Mouse (Mus musculus): ENCODE measurements around the gene Fam129c. TPM values are rescaled to one million over a fixed set of nuclear protein-coding genes. Genes with fewer than 3 reads are reported as not detected.

Gene Fam129c
- polyA plus RNA-seq, 2 experiments: 0.56 to 1.1 TPM

- H3K9ac ChIP-seq (replicated peaks): no peak overlapping the region
- H3K4me2 ChIP-seq (ENCODE audit: low read depth): no peak overlapping the region
- H3K27me3 ChIP-seq (ENCODE audit: control insufficient read depth, insufficient read depth, low read length): peaks cover 14% of the 10 kb centered on the region
- H3K4me1 ChIP-seq (replicated peaks; ENCODE audit: control insufficient read depth in 2 of 2, insufficient read depth in 2 of 2, low read length in 1 of 2): peaks cover 9 to 15% of the 10 kb centered on the region in 2 experiments; a peak in 3 of 4 replicates
- TF ChIP-seq EP300 (IDR thresholded peaks at IDR 0.05; ENCODE audit: low read depth): no peak
- peak; percentile 94 for TF ChIP-seq CTCF (IDR thresholded peaks at IDR 0.05; ENCODE audit: low read depth)
- no peak for ATAC-seq (ENCODE audit: insufficient read depth)
- no peaks in the 10 kb centered on the region for H3K36me3 ChIP-seq (replicated peaks; ENCODE audit: control insufficient read depth, insufficient read depth, low read depth)
- no peak overlapping the region for H3K4me3 ChIP-seq (ENCODE audit: insufficient read depth in 1 of 2, low read depth in 2 of 2, low read length in 2 of 2)
- H3K27ac ChIP-seq: no peak overlapping the region
- peak; percentile 39 to 66 (median 41) for DNase-seq (ENCODE audit: low read depth in 3 of 3, low spot score in 3 of 3)
- WGBS (ENCODE audit: insufficient replicate concordance): 3% methylated on average over 15 of the region's 15 CpGs
- no peaks in the 10 kb centered on the region; the same call in 1 of the 2 replicates for H3K9me3 ChIP-seq (ENCODE audit: control insufficient read depth, low read length)
Measured at GRCm38 (mm10) chr8:71561401-71561800, 36.0 kb upstream of the Fam129c start.

DNA sequence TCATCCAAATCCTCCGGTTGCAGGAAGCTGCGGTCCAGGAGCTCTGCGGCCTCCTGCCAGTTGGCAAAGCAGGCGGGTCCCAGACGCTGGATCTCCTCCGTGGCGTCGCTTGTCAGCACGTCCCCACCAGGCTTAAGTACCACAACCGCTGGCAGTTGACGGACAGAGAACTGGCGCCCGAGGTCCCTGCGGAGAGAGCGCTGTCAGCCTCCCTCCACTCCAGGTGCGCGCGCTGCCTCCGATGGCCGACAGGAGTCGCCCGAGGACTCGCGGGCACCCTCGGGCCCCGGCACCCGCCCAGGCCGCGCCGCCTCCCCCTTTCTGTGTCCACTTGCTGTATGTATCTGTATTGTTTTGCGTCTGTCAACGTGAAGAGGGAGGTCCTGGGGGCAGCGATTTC lies 34.7 kb upstream of the Fam129c start:
- peak in 2 of 3 experiments; percentile 26 to 29 for DNase-seq (ENCODE audit: low read depth in 3 of 3, low spot score in 3 of 3)
- Histone ChIP-seq H3K4me2 (ENCODE audit: low read depth) (peak overlapping the region; percentile 37), H3K27ac (no peak overlapping the region), H3K4me1 (replicated peaks; ENCODE audit: control insufficient read depth in 2 of 2, insufficient read depth in 2 of 2, low read length in 1 of 2) (peaks cover 9 to 15% of the 10 kb centered on the region in 2 experiments; a peak in 3 of 4 replicates), H3K4me3 (ENCODE audit: insufficient read depth in 1 of 2, low read depth in 2 of 2, low read length in 2 of 2) (no peak overlapping the region; a peak in 1 of 4 replicates), H3K36me3 (replicated peaks; ENCODE audit: control insufficient read depth, insufficient read depth, low read depth) (no peaks in the 10 kb centered on the region), H3K27me3 (ENCODE audit: control insufficient read depth, insufficient read depth, low read length) (peaks cover 14% of the 10 kb centered on the region), H3K9me3 (ENCODE audit: control insufficient read depth, low read length) (no peaks in the 10 kb centered on the region; the same call in 1 of the 2 replicates), H3K9ac (replicated peaks) (no peak overlapping the region)
- TF ChIP-seq EP300 (IDR thresholded peaks at IDR 0.05; ENCODE audit: low read depth): no peak
- peak; percentile 78 for TF ChIP-seq CTCF (IDR thresholded peaks at IDR 0.05; ENCODE audit: low read depth)
- peak; percentile 40 for ATAC-seq (ENCODE audit: insufficient read depth)
- WGBS (ENCODE audit: insufficient replicate concordance): under 1% methylated on average over 33 of the region's 33 CpGs

DNA sequence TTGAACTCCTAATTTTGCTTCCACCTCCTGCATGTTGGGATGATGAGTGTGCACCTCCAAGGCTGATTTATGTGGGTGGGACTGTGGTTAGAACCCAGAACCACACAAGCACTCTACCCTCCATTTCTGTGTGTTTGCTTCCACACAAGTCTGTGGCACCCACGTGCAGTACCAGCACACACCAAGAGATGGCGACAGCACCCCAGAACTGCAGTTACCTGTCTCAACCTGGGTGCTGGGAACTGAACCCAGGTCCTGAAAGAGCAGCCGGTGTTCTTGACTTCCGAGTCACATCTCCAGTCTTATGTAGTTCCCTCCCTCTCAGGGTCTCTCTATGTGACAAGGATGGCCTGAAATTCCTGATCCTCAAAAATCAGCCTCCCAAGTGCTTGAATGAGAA lies 33.5 kb upstream of the Fam129c start:
- Histone ChIP-seq H3K27ac (no peak overlapping the region), H3K4me3 (ENCODE audit: insufficient read depth in 1 of 2, low read depth in 2 of 2, low read length in 2 of 2) (no peak overlapping the region), H3K36me3 (replicated peaks; ENCODE audit: control insufficient read depth, insufficient read depth, low read depth) (no peaks in the 10 kb centered on the region), H3K4me2 (ENCODE audit: low read depth) (no peak overlapping the region), H3K4me1 (replicated peaks; ENCODE audit: control insufficient read depth in 2 of 2, insufficient read depth in 2 of 2, low read length in 1 of 2) (peaks cover 3 to 15% of the 10 kb centered on the region in 2 experiments; a peak in 3 of 4 replicates), H3K9ac (replicated peaks) (no peak overlapping the region), H3K9me3 (ENCODE audit: control insufficient read depth, low read length) (no peaks in the 10 kb centered on the region; the same call in 1 of the 2 replicates), H3K27me3 (ENCODE audit: control insufficient read depth, insufficient read depth, low read length) (peaks cover 6% of the 10 kb centered on the region)
- WGBS (ENCODE audit: insufficient replicate concordance): 71% methylated on average over 4 of the region's 4 CpGs
- no peak for ATAC-seq (ENCODE audit: insufficient read depth)
- TF ChIP-seq CTCF (IDR thresholded peaks at IDR 0.05; ENCODE audit: low read depth): peak; percentile 65
- TF ChIP-seq EP300 (IDR thresholded peaks at IDR 0.05; ENCODE audit: low read depth): no peak
- DNase-seq (ENCODE audit: low read depth in 3 of 3, low spot score in 3 of 3): no peak

DNA sequence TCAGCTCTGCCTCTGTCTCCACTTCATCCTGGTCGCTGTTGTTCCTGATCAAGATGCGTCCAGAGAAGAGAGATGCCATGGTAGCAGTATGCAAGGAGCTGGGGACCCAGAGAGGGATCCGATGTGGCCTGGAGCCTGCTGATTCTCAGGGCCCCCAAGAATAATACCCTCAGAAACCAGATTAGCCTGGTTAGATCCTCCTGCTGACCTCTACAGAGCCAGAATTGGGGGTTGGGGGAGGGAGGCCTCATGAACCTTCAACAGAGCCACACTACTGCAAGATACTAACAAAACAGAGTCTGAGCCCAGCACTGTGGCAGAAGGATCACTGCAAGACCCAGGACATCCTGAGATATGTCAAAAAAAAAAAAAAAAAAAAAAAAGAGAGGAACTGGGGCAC lies 30.9 kb upstream of the Fam129c start, which contains the start of gene Nxnl1:
Gene Nxnl1 (minus strand): TSS at position 101 of the 400 bp plus-strand sequence.
- H3K9ac ChIP-seq (replicated peaks): no peak within 1 kb of the TSS
- no peak for ATAC-seq (ENCODE audit: insufficient read depth)
- no peaks in the 10 kb centered on the region; the same call in 1 of the 2 replicates for H3K9me3 ChIP-seq (ENCODE audit: control insufficient read depth, low read length)
- H3K4me1 ChIP-seq (replicated peaks; ENCODE audit: control insufficient read depth in 2 of 2, insufficient read depth in 2 of 2, low read length in 1 of 2): peaks cover 3 to 7% of the 10 kb centered on the region in 2 experiments
- peaks cover 13% of the 10 kb centered on the region for H3K27me3 ChIP-seq (ENCODE audit: control insufficient read depth, insufficient read depth, low read length)
- no peak within 1 kb of the TSS for H3K27ac ChIP-seq
- H3K4me3 ChIP-seq (ENCODE audit: insufficient read depth in 1 of 2, low read depth in 2 of 2, low read length in 2 of 2): no peak within 1 kb of the TSS
- no peak for DNase-seq (ENCODE audit: low read depth in 3 of 3, low spot score in 3 of 3)
- H3K36me3 ChIP-seq (replicated peaks; ENCODE audit: control insufficient read depth, insufficient read depth, low read depth): no peaks in the 10 kb centered on the region
- 70% methylated on average over 3 of the region's 3 CpGs for WGBS (ENCODE audit: insufficient replicate concordance)
- H3K4me2 ChIP-seq (ENCODE audit: low read depth): no peak within 1 kb of the TSS
- TF ChIP-seq CTCF (IDR thresholded peaks at IDR 0.05; ENCODE audit: low read depth): no peak
- no peak for TF ChIP-seq EP300 (IDR thresholded peaks at IDR 0.05; ENCODE audit: low read depth)

DNA sequence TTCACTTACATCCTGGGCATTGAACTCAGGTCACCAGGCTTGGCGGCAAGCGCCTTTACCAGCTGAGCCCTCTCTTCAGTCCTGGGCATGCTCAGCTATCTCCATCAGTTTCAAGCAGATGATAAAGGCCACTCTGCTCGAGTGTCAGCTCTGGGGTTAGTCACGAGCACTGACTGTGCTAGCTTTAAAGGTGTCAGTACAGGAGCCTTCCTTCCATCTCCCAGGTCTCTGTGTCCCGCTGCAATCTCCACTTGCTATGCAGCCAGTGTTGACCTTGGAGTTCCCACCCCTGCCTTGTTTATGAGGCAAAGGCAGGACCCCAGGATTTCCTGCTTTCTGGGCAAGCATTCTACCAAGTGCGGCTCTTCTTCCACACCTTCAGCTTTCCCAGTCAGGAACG lies 29.9 kb upstream of the Fam129c start:
- DNase-seq (ENCODE audit: low read depth in 3 of 3, low spot score in 3 of 3): no peak
- H3K27me3 ChIP-seq (ENCODE audit: control insufficient read depth, insufficient read depth, low read length): peaks cover 10% of the 10 kb centered on the region
- no peak for TF ChIP-seq EP300 (IDR thresholded peaks at IDR 0.05; ENCODE audit: low read depth)
- TF ChIP-seq CTCF (IDR thresholded peaks at IDR 0.05; ENCODE audit: low read depth): no peak
- no peak for ATAC-seq (ENCODE audit: insufficient read depth)
- no peaks in the 10 kb centered on the region for H3K36me3 ChIP-seq (replicated peaks; ENCODE audit: control insufficient read depth, insufficient read depth, low read depth)
- H3K9ac ChIP-seq (replicated peaks): no peak overlapping the region
- WGBS (ENCODE audit: insufficient replicate concordance): 60% methylated on average over 7 of the region's 7 CpGs
- no peak overlapping the region for H3K4me2 ChIP-seq (ENCODE audit: low read depth)
- no peak overlapping the region for H3K27ac ChIP-seq
- no peak overlapping the region for H3K4me3 ChIP-seq (ENCODE audit: insufficient read depth in 1 of 2, low read depth in 2 of 2, low read length in 2 of 2)
- H3K9me3 ChIP-seq (ENCODE audit: control insufficient read depth, low read length): no peaks in the 10 kb centered on the region; the same call in 1 of the 2 replicates
- peaks cover 3 to 7% of the 10 kb centered on the region in 2 experiments for H3K4me1 ChIP-seq (replicated peaks; ENCODE audit: control insufficient read depth in 2 of 2, insufficient read depth in 2 of 2, low read length in 1 of 2)
